Mouse (Mus musculus) olfactory bulb, adult 2 months (tissue): Measurements from ENCODE around the gene Lhfpl4.

Experiments used
- CTCF ChIP-seq: fragments of 200-500 bp; IDR thresholded peaks from 2 replicates; pipeline ENCODE4 v1.5.1; 2012; ENCODE audit warnings: low read depth, mild to moderate bottlenecking, low read length, moderate library complexity; ENCODE audit not compliant: insufficient read depth
- POLR2A ChIP-seq: fragments of 200-500 bp; IDR thresholded peaks from 2 replicates; pipeline ENCODE4 v1.6.1; 2012; ENCODE audit warnings: mild to moderate bottlenecking, low read depth, low read length, moderate library complexity; ENCODE audit not compliant: insufficient read depth

- TF ChIP-seq CTCF (no peak), POLR2A (no peak)
Measured at GRCm38 (mm10) chr6:113178286-113179194, 16.6 kb downstream of the Lhfpl4 start.
